Mouse (Mus musculus) CD4-positive, CD25-positive, alpha-beta regulatory T cell, adult 2 months (primary cell): ENCODE measurements at regions not wholly inside any gene's neighbourhood (a gene's known extent, or its start where the extent isn't known, plus 50 kb on each side); places are given as distances from the start of the nearest gene placed in this dataset.

Experiments
- DNase-seq: peaks from one replicate; pipeline ENCODE4 v3.0.0-alpha.2; 2012; ENCODE audit warnings: low read depth, low spot score

GRCm38 (mm10) chr10:17261192-17261824 lies 461.7 kb upstream of the Cited2 start:
- no peak for DNase-seq

DNA sequence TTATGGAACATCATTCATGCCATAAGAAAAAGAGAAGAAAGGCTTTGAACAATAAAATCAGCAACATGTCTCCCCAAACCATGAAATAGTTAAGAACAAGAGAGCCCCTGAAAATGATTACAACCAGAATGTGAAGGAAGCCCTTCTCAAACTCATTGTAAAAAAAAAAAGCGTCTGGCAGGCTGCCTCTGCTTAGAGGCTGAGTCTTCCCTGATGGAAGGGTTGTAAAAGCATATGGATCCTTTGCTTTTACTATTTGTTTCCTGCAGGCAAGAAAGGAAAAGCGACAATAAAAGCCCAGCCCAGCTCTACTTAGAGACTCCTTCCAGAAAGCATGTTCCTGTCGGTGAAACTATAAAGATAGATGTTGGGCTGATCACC lies 461.2 kb upstream of the Cited2 start:
- DNase-seq, result no peak

GRCm38 (mm10) chr10:17272646-17273045 lies 450.4 kb upstream of the Cited2 start:
- no peak for DNase-seq

- DNase-seq, result no peak
These were observed 449.2 kb upstream of the Cited2 start for GRCm38 (mm10) chr10:17273855-17274254.

GRCm38 (mm10) chr10:17275214-17275613 lies 447.8 kb upstream of the Cited2 start:
- DNase-seq, result no peak

DNA sequence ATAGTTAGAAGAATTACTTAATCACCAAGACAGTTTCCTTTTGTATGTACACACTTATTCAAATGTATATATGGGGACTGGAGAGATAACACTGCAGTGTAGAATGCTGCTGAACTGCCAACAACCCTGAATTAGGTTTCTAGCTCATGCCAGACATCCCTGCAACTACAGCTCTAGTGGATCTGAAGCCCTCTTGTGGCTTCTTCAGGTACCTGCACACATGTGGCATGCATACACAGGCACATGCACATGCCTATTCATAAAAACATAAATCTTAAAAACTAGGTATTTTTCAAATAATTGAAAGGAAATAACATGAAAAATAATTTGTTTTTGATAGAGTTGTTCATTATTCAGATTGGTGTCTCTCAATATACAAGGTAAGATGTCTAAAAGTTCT lies 445.1 kb upstream of the Cited2 start:
- DNase-seq, result no peak

DNA sequence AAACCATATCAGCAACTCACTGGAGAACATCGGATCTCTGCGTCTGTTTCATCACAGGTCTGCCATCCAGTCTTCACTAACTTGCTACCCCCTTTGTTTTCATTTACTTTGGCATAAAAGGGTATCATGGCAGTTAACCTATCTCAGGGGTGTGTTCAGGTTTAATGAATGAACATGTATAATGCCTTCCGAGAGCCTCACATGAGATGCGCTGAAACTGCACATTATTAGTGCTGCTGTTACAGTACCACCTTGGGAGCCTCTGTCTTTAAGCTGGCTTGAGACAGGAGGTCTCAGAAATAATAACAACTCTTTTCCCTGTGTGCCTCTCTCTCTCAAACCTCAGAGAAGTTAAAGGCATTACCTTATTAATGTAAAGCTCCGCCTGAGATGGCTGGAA lies 438.2 kb upstream of the Cited2 start:
- no peak for DNase-seq

GRCm38 (mm10) chr10:17287141-17287540 lies 435.9 kb upstream of the Cited2 start:
- DNase-seq, result no peak

DNA sequence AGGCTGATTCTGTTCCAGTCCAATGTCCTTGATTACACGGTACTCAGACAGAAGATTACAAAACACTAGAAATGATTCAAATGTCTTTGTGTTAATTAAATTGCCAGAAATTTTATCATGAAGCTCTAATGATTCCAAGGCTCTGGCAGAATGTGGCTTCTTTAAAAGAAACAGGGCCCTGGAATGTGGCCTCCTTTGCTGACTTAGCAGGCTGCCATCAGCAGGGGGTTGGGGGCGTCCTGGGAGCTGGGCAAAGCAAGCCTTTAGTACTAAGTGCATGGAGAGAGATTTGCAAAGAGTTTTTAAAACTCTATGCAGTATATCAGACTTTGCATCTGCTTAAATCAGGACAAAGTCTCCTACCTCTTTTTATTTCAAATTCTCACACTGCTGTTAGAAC lies 434.8 kb upstream of the Cited2 start:
- DNase-seq, result no peak

- DNase-seq, result no peak
These were observed 430.7 kb upstream of the Cited2 start for GRCm38 (mm10) chr10:17292331-17292730.

DNA sequence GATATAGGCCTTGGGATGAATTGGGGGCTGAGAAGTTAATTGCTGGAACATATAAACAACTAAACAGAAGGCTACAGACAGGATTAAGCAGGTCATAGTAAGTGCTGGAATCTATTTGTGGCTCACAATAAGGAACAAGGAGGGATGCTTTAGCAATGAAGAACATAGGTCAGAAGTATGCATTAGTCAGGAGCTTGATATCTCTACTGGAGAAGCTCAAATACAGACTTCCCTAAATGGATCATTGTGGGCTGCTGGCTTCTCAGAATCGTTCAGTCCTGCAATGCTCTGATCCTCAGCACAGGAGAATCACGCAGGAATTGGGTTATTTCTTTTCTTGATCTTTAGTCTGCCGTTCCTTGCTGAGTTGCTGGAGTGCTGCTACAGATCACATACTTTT lies 428.6 kb upstream of the Cited2 start:
- DNase-seq, result no peak

DNA sequence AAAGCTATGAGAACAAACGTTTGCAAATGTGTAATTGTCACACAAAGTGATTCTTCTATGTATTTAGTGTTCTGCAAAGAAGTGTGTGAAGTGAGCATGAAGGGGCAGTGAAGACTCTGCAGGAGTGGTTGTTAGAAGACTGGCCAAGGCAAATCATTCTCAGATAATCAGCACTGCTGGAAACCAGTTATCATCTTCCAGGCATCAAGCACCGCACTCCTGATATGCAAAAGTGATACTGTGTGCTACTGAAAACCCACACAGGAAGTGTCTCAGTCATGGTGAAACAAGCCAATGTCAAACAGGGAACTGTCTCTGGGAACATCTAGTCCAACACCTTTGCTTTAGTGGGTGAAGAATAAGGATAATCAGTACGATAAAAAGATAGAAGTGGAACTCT lies 427.9 kb upstream of the Cited2 start:
- no peak for DNase-seq

DNA sequence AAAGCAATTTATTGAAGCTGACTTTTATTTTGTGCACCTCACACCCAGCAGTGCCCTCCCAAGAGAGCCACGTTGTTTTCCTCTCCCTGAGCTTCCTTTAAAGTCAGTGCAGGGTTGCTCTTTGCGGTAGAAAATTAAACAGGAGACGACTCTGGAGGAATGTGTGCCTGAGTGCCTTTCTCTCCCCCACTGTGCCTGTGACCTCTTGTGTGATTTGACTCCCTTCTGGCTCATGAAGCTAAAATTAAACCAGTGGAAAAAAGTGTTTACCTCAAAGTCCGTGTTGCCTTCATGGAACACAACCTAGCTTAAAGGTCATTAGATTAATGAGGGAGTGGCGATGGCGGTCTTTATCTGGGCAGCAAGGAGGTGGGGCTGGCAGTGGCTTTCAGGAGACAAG lies 423.4 kb upstream of the Cited2 start:
- no peak for DNase-seq

GRCm38 (mm10) chr10:17326724-17327123 lies 396.3 kb upstream of the Cited2 start:
- DNase-seq, result no peak

DNA sequence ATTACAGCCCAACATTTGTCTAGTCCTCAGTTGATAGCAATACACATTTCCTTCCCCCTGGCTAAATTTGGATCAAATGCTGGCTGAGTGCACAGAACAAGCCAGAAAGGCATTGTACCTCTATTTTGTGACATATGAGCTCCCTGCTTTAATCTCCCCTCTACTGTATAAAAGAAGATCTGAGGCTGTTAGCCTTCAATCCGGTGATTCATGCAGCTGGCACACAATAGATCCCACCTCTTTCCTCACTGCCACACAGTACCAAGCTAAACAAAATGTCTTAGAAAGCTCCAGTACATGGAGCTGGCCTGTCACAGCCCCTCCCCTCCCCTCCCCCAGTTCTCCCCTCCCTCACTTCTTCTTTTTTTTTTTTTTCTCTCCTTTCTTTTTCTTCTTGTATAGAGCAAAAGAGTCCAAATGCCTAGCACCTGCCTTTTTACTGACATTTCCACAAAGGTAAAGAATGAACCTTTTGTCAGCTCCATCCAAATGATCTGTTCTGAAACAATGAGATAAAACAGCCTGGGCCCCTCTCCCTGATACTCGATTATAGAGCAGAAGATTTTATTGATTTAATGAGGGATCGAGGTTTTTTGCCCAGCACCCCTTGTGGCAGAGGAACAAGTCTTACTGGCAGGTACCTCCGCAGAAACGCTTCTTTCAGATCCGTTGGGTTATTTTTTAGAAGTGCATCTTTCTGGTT lies 392.0 kb upstream of the Cited2 start:
- no peak for DNase-seq

- DNase-seq, result no peak
These were observed 391.4 kb upstream of the Cited2 start for GRCm38 (mm10) chr10:17331607-17332008.

DNA sequence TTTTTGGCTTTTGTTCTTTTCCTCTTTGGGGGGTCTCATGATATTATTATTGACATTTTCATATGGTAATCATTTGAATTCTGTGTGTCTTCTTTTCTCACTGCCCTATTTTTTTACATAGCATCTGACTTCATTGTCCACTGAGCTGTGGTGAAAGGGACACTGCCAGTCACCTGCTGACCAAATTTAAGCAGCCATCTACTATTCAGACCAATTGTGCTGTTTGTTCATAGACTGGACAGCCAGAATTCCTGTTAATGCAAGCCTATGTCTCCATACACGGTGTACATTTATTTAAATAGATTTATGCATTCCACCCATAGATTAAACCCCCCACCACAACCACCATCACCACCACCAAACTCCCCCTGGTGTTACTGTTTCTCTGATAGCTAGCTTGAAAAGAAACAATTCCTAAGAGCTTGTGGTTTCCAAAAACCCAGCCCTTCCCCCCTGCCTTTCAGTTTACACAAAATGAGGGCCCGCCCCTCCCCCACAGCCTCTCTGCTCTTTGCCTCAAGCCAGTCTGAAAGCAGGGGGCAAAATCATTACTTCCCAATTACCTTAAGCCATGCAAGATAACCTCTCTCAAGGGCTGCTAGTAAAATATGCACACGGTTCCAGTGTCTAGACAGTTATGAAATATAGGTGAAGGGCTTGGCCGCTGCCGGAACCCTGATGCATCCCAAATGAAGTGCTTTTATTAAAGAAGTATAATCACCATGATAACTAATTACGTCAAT lies 390.8 kb upstream of the Cited2 start:
- DNase-seq, result no peak

DNA sequence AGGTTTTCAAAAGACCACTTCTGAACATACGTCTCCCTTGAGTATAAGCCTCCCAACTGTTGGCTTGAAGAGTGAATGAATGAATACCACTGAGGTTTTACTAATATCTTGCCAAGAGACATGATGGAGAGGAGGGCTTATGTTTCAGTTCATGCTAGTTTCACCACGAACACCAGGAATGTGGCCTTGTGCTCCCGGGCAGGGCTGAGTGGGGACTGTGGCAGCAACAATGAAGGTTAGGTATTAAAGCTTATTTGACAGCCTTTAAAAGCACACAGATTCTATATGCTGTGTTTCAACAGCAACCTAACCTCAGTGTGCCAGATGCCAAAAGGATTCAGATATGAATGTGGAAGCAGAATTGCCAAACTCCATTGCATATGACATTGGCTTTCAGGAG lies 390.0 kb upstream of the Cited2 start:
- DNase-seq, result no peak

- no peak for DNase-seq
These were observed 389.3 kb upstream of the Cited2 start for GRCm38 (mm10) chr10:17333676-17334075.

DNA sequence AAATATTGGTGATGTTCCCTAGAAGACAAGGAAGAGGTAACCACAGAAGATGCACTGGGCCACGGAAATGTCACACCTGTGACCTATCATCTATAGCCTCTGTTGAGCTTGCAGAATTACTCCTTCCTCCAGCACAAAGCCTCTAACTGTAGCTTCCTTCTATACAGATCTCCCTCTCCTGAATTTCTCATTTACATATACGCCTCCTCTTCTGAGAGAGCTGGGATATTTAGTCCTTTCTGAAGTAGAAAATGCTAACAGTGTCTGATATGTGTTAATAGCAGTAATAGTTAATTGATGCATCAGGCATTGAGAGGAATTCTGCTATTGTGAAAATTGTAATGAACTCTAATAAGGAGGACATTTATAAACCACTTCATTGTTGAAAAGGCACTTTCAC lies 385.8 kb upstream of the Cited2 start:
- no peak for DNase-seq

GRCm38 (mm10) chr10:17343829-17344228 lies 379.2 kb upstream of the Cited2 start:
- no peak for DNase-seq

DNA sequence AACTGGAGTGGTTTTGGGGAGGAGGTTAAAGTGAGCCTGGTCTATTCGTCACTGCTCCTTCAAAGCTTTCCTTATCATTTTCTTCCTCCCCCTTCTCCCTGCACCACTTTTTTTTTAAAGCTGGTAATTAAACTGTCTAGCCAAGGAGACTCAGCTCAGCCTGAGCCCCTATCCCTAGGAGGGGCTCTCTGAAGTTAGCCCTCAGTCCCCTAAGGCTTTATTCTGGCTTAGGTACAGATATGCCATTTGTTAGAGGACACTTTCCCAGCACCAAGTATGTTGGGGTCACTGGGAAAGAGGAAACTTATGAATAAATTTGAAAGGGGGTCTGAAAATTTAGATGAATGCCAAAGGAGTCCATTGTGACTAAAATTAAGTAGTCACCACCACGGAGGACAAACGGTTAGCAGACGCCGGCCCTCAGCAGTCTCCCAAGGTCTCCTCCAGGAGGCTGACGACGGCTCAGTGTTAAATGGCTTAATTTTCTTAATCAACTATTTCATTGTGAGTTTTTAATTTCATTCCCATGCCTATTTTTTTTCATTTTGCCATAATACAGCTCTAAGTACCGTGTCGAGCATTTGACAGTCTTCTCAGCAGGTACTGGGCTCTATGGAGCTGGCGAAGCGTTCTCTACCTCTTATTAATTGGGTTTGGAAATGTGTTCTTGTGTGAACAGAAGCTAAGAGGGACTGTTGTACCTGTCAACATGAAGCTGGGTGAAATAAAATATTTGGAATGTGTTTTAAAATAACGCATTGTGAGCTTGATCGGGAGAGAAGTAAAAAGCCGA lies 370.6 kb upstream of the Cited2 start:
- DNase-seq, result no peak
